Mouse (Mus musculus): ENCODE results near the gene Gm3336. TPM values are rescaled to one million over a fixed set of nuclear protein-coding genes. Genes with fewer than 3 reads are reported as not detected.

Gene Gm3336
- polyA plus RNA-seq, 1 experiment from 2014 or later = 4.1 TPM

DNA sequence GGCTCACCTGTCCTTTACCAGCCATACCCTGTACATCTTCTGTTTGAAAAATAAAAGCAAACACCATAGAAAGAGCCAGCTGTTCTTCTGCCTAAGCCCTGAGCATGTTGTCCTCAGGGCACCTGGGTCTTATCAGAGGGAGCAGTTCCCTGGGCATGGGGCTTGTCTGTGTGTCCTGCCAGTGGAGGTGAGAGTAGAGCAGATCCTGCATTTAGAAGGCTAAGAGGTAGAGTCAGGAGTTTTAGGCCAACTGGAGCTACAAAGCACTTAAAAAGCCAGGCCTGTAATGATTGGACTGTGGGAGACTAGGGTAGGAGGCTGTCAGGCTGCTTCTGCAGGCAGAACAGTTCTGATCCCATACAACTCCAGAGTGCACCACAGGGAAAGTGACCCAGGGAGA lies 39.7 kb upstream of the Gm3336 start:
- no peak overlapping the region for H3K4me3 ChIP-seq (ENCODE audit: low read length)
- H3K4me2 ChIP-seq (ENCODE audit: low read depth, low read length) = no peak overlapping the region
- peak overlapping the region; percentile 82; the same call in 1 of the 2 replicates for H3K27ac ChIP-seq (ENCODE audit: low read length)
- peaks cover 46% of the 10 kb centered on the region for H3K4me1 ChIP-seq (ENCODE audit: control insufficient read depth, insufficient read depth, low read length)
- ATAC-seq = no peak
- H3K9ac ChIP-seq (ENCODE audit: low read depth, low read length) = no peak overlapping the region
- H3K9me3 ChIP-seq (ENCODE audit: control insufficient read depth, low read length) = no peaks in the 10 kb centered on the region
- H3K27me3 ChIP-seq (replicated peaks; ENCODE audit: control insufficient read depth, insufficient read depth, low read length) = no peaks in the 10 kb centered on the region
- peaks cover 6% of the 10 kb centered on the region; the same call in 1 of the 2 replicates for H3K36me3 ChIP-seq (ENCODE audit: control insufficient read depth, insufficient read depth, low read length)

- WGBS = 87% methylated on average over 4 of the region's 4 CpGs
- no peak overlapping the region for H3K4me3 ChIP-seq (ENCODE audit: low read length)
- H3K36me3 ChIP-seq (ENCODE audit: control insufficient read depth, insufficient read depth, low read length) = peaks cover 6% of the 10 kb centered on the region; the same call in 1 of the 2 replicates
- peak; percentile 66 for ATAC-seq
- H3K9ac ChIP-seq (ENCODE audit: low read depth, low read length) = peak overlapping the region; percentile 25; the same call in 1 of the 2 replicates
- no peaks in the 10 kb centered on the region for H3K9me3 ChIP-seq (ENCODE audit: control insufficient read depth, low read length)
- peak overlapping the region; percentile 82 for H3K27ac ChIP-seq (ENCODE audit: low read length)
- H3K4me1 ChIP-seq (ENCODE audit: control insufficient read depth, insufficient read depth, low read length) = peaks cover 39% of the 10 kb centered on the region
- no peak overlapping the region for H3K4me2 ChIP-seq (ENCODE audit: low read depth, low read length)
- no peaks in the 10 kb centered on the region for H3K27me3 ChIP-seq (replicated peaks; ENCODE audit: control insufficient read depth, insufficient read depth, low read length)
These were observed 38.9 kb upstream of the Gm3336 start for GRCm38 (mm10) chr8:70679404-70679803.

GRCm38 (mm10) chr8:70680039-70680438 lies 38.3 kb upstream of the Gm3336 start:
- H3K36me3 ChIP-seq (ENCODE audit: control insufficient read depth, insufficient read depth, low read length) = peaks cover 6% of the 10 kb centered on the region; the same call in 1 of the 2 replicates
- H3K9me3 ChIP-seq (ENCODE audit: control insufficient read depth, low read length) = no peaks in the 10 kb centered on the region
- H3K27ac ChIP-seq (ENCODE audit: low read length) = peak overlapping the region; percentile 82
- H3K9ac ChIP-seq (ENCODE audit: low read depth, low read length) = 0 out of 2 replicates have a peak overlapping the region, but pooled peaks have one; percentile 10
- peaks cover 32% of the 10 kb centered on the region for H3K4me1 ChIP-seq (ENCODE audit: control insufficient read depth, insufficient read depth, low read length)
- peak; percentile 36 for ATAC-seq
- no peak overlapping the region for H3K4me2 ChIP-seq (ENCODE audit: low read depth, low read length)
- H3K27me3 ChIP-seq (replicated peaks; ENCODE audit: control insufficient read depth, insufficient read depth, low read length) = no peaks in the 10 kb centered on the region
- 63% methylated on average over 3 of the region's 3 CpGs for WGBS
- H3K4me3 ChIP-seq (ENCODE audit: low read length) = no peak overlapping the region

GRCm38 (mm10) chr8:70681410-70681809 lies 36.9 kb upstream of the Gm3336 start:
- Histone ChIP-seq H3K4me2 (ENCODE audit: low read depth, low read length) (no peak overlapping the region), H3K36me3 (ENCODE audit: control insufficient read depth, insufficient read depth, low read length) (peaks cover 5% of the 10 kb centered on the region; the same call in 1 of the 2 replicates), H3K27me3 (replicated peaks; ENCODE audit: control insufficient read depth, insufficient read depth, low read length) (no peaks in the 10 kb centered on the region), H3K4me1 (ENCODE audit: control insufficient read depth, insufficient read depth, low read length) (peaks cover 28% of the 10 kb centered on the region), H3K9ac (ENCODE audit: low read depth, low read length) (no peak overlapping the region), H3K9me3 (ENCODE audit: control insufficient read depth, low read length) (no peaks in the 10 kb centered on the region), H3K27ac (ENCODE audit: low read length) (peak overlapping the region; percentile 52), H3K4me3 (ENCODE audit: low read length) (no peak overlapping the region)
- WGBS = 59% methylated on average over 3 of the region's 3 CpGs
- no peak for ATAC-seq

DNA sequence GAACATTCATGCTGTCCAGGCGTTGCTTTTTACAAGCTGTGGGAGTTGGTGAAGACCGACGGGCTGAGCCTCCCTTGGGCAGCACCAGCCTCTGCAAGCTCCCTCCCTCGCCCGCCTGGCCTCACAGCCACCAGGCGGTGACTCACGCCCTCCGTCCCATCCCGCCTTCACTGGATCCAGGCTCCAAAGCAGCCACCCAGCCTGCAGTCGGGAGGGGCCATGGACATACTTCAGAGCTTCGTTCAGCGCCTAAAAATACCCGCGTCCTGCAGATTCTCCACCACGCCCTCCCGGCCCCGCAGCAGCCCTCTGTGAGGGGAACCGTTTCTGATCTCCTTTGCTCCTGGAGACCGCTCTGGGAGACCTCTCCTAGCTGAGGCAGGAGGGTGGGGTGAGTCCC lies 36.1 kb upstream of the Gm3336 start:
- no peaks in the 10 kb centered on the region for H3K9me3 ChIP-seq (ENCODE audit: control insufficient read depth, low read length)
- peaks cover 28% of the 10 kb centered on the region for H3K4me1 ChIP-seq (ENCODE audit: control insufficient read depth, insufficient read depth, low read length)
- H3K27me3 ChIP-seq (replicated peaks; ENCODE audit: control insufficient read depth, insufficient read depth, low read length) = no peaks in the 10 kb centered on the region
- H3K4me3 ChIP-seq (ENCODE audit: low read length) = peak overlapping the region; percentile 18; the same call in 1 of the 2 replicates
- H3K4me2 ChIP-seq (ENCODE audit: low read depth, low read length) = peak overlapping the region; percentile 48
- peaks cover 4% of the 10 kb centered on the region; the same call in 1 of the 2 replicates for H3K36me3 ChIP-seq (ENCODE audit: control insufficient read depth, insufficient read depth, low read length)
- ATAC-seq = peak; percentile 68
- peak overlapping the region; percentile 63 for H3K9ac ChIP-seq (ENCODE audit: low read depth, low read length)
- peak overlapping the region; percentile 52 for H3K27ac ChIP-seq (ENCODE audit: low read length)
- 4% methylated on average over 19 of the region's 19 CpGs for WGBS

GRCm38 (mm10) chr8:70682692-70683091 lies 35.7 kb upstream of the Gm3336 start:
- Histone ChIP-seq H3K9ac (ENCODE audit: low read depth, low read length) (peak overlapping the region; percentile 63), H3K4me1 (ENCODE audit: control insufficient read depth, insufficient read depth, low read length) (peaks cover 32% of the 10 kb centered on the region), H3K27ac (ENCODE audit: low read length) (peak overlapping the region; percentile 52), H3K36me3 (ENCODE audit: control insufficient read depth, insufficient read depth, low read length) (peaks cover 3% of the 10 kb centered on the region; the same call in 1 of the 2 replicates), H3K4me3 (ENCODE audit: low read length) (no peak overlapping the region), H3K27me3 (replicated peaks; ENCODE audit: control insufficient read depth, insufficient read depth, low read length) (no peaks in the 10 kb centered on the region), H3K9me3 (ENCODE audit: control insufficient read depth, low read length) (no peaks in the 10 kb centered on the region), H3K4me2 (ENCODE audit: low read depth, low read length) (peak overlapping the region; percentile 48)
- 73% methylated on average over 3 of the region's 3 CpGs for WGBS
- ATAC-seq = no peak

GRCm38 (mm10) chr8:70684291-70684690 lies 34.1 kb upstream of the Gm3336 start:
- peaks cover 27% of the 10 kb centered on the region for H3K4me1 ChIP-seq (ENCODE audit: control insufficient read depth, insufficient read depth, low read length)
- H3K4me3 ChIP-seq (ENCODE audit: low read length) = no peak overlapping the region
- no peak overlapping the region for H3K27ac ChIP-seq (ENCODE audit: low read length)
- H3K36me3 ChIP-seq (ENCODE audit: control insufficient read depth, insufficient read depth, low read length) = no peaks in the 10 kb centered on the region
- H3K9me3 ChIP-seq (ENCODE audit: control insufficient read depth, low read length) = no peaks in the 10 kb centered on the region
- WGBS = 51% methylated on average over 7 of the region's 7 CpGs
- no peak for ATAC-seq
- no peaks in the 10 kb centered on the region for H3K27me3 ChIP-seq (replicated peaks; ENCODE audit: control insufficient read depth, insufficient read depth, low read length)
- H3K9ac ChIP-seq (ENCODE audit: low read depth, low read length) = no peak overlapping the region
- H3K4me2 ChIP-seq (ENCODE audit: low read depth, low read length) = no peak overlapping the region

DNA sequence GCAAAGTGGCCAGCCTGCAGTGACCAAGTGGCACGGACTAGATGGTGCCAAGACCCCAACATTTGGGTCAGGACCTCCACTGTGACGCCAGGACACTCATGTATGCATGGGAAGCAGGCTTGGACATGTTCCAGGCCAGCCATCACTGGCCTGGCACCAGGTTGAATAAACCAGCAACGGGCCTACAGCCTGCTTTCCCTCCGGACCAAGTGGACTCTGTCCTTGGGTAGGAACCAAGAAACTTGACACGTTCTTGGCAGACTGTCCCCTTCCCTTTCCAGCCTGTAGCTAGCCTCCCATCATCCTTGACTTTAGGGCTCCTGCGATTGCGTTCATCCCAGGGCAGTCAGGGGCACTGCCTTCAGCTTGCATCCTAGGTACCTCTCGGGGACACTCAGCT lies 30.8 kb upstream of the Gm3336 start:
- ATAC-seq = no peak
- Histone ChIP-seq H3K36me3 (ENCODE audit: control insufficient read depth, insufficient read depth, low read length) (no peaks in the 10 kb centered on the region), H3K4me2 (ENCODE audit: low read depth, low read length) (no peak overlapping the region), H3K9me3 (ENCODE audit: control insufficient read depth, low read length) (no peaks in the 10 kb centered on the region), H3K4me3 (ENCODE audit: low read length) (no peak overlapping the region), H3K27me3 (replicated peaks; ENCODE audit: control insufficient read depth, insufficient read depth, low read length) (no peaks in the 10 kb centered on the region), H3K9ac (ENCODE audit: low read depth, low read length) (no peak overlapping the region), H3K4me1 (ENCODE audit: control insufficient read depth, insufficient read depth, low read length) (peaks cover 17% of the 10 kb centered on the region), H3K27ac (ENCODE audit: low read length) (no peak overlapping the region)
- 74% methylated on average over 8 of the region's 8 CpGs for whole genome bisulfite sequencing

DNA sequence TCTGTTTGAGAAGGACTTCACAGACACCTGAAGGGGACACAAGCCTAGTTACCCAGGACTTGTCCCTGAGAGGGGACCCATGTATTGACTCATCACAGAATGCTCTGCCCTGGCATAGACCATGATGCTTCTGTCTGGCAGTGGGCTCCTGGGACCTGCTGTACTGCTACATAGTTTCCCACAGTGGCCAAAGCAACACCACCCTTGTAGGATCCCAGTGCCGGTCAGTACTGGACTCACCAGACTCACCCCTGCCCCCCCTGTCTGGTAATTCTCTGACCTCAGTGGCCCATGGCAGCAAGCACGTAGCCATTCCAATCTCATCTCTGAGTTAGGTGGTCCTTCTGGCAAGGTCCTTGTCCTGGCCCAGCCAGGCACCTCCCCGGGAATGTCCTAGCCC lies 30.2 kb upstream of the Gm3336 start:
- Histone ChIP-seq H3K4me1 (ENCODE audit: control insufficient read depth, insufficient read depth, low read length) (peaks cover 15% of the 10 kb centered on the region), H3K9me3 (ENCODE audit: control insufficient read depth, low read length) (no peaks in the 10 kb centered on the region), H3K9ac (ENCODE audit: low read depth, low read length) (no peak overlapping the region), H3K4me3 (ENCODE audit: low read length) (no peak overlapping the region), H3K27ac (ENCODE audit: low read length) (no peak overlapping the region), H3K27me3 (replicated peaks; ENCODE audit: control insufficient read depth, insufficient read depth, low read length) (no peaks in the 10 kb centered on the region), H3K36me3 (ENCODE audit: control insufficient read depth, insufficient read depth, low read length) (no peaks in the 10 kb centered on the region), H3K4me2 (ENCODE audit: low read depth, low read length) (no peak overlapping the region)
- 86% methylated on average over 3 of the region's 3 CpGs for WGBS
- ATAC-seq = no peak

DNA sequence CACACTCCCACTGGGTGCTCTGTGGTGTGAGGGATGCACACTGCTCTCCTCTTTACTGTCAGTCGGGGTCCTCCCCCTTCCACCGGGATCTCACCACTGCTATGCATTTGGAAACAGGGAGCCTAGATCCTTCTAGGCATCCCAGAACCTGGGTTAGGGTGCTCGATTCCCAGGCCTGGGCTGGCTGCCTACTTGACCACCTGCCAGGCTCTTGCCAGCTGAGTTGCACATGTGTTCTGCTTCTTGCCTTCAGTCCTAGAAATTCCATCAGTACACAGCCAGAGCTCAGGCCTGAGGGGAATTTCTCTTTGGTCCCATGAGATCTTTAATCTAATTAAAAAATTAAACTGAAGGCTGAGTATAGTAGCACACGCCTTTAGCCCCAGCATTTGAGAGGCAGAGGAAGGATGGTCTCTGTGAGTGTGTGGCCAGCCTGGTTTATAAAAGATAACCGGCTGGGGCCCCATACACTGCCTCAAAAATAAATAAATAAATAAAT lies 28.4 kb upstream of the Gm3336 start:
- no peaks in the 10 kb centered on the region for H3K36me3 ChIP-seq (ENCODE audit: control insufficient read depth, insufficient read depth, low read length)
- 63% methylated on average over 5 of the region's 5 CpGs for WGBS
- H3K27me3 ChIP-seq (replicated peaks; ENCODE audit: control insufficient read depth, insufficient read depth, low read length) = no peaks in the 10 kb centered on the region
- no peaks in the 10 kb centered on the region for H3K9me3 ChIP-seq (ENCODE audit: control insufficient read depth, low read length)
- H3K4me2 ChIP-seq (ENCODE audit: low read depth, low read length) = no peak overlapping the region
- no peak for ATAC-seq
- H3K4me1 ChIP-seq (ENCODE audit: control insufficient read depth, insufficient read depth, low read length) = peaks cover 24% of the 10 kb centered on the region
- H3K27ac ChIP-seq (ENCODE audit: low read length) = no peak overlapping the region
- H3K4me3 ChIP-seq (ENCODE audit: low read length) = no peak overlapping the region
- H3K9ac ChIP-seq (ENCODE audit: low read depth, low read length) = no peak overlapping the region
